ENCODE assay signal across 7 mouse cellular contexts in genomic region chr11:98963191-98964021, GRCm38 (mm10). TPM values are rescaled to one million over a fixed set of nuclear protein-coding genes. Genes with fewer than 3 reads are reported as not detected.
DNase-seq lines count a peak whose midpoint lies in the region; ATAC-seq and TF ChIP-seq lines count a peak whose summit lies in the region.

No protein-coding gene starts in this region.

- intact Hi-C loops in heart, postnatal 36 days (cut with DNase I) = loop anchor here (1.0 kb wide), 1 partner anchor 21 kb away; no protein-coding TSS in a partner anchor

- H3K27ac ChIP-seq in ES-E14 (ENCODE audit: insufficient read depth, low read depth, low read length, poor library complexity, severe bottlenecking) = peak overlapping the region; percentile 86
- peak overlapping the region; percentile 74 for H3K27ac ChIP-seq in forebrain, embryonic 13.5 days
- peak overlapping the region; percentile 89 for H3K27ac ChIP-seq in limb, embryonic 10.5 days
- H3K27ac ChIP-seq in midbrain, embryonic 11.5 days (ENCODE audit: low read depth, low read length) = no peak overlapping the region
- H3K27ac ChIP-seq in stomach, embryonic 15.5 days = peak overlapping the region; percentile 93

- peak overlapping the region; percentile 70 to 74 for H3K4me3 ChIP-seq in ES-E14 (ENCODE audit: insufficient read depth in 1 of 2, low read depth in 1 of 2, low read length in 2 of 2, poor library complexity in 1 of 2, severe bottlenecking in 1 of 2)
- H3K4me3 ChIP-seq in forebrain, embryonic 13.5 days = peak overlapping the region; percentile 66
- peak overlapping the region; percentile 80 for H3K4me3 ChIP-seq in limb, embryonic 10.5 days
- peak overlapping the region; percentile 26 for H3K4me3 ChIP-seq in midbrain, embryonic 11.5 days (ENCODE audit: low read depth, low read length)
- H3K4me3 ChIP-seq in stomach, embryonic 15.5 days (replicated peaks) = peak overlapping the region; percentile 78

- H3K36me3 ChIP-seq in ES-E14 (ENCODE audit: control insufficient read depth, insufficient read depth, low read length, poor library complexity, severe bottlenecking) = peaks cover 19% of the 10 kb centered on the region
- H3K36me3 ChIP-seq in forebrain, embryonic 13.5 days (ENCODE audit: poor library complexity, severe bottlenecking) = no peaks in the 10 kb centered on the region
- H3K36me3 ChIP-seq in limb, embryonic 10.5 days = peaks cover 30% of the 10 kb centered on the region
- no peaks in the 10 kb centered on the region for H3K36me3 ChIP-seq in midbrain, embryonic 11.5 days (ENCODE audit: control insufficient read depth, insufficient read depth, low read length)
- peaks cover 8% of the 10 kb centered on the region; the same call in 1 of the 2 replicates for H3K36me3 ChIP-seq in stomach, embryonic 15.5 days

- in situ Hi-C loops in ES-E14 (cut with MboI; ENCODE audit: low sequenced_read_pairs in 2 of 2, unreplicated experiment in 2 of 2) = no loop called here

- DNase-seq in ES-E14 (ENCODE audit: low read depth, low spot score) = no peak
- peak; percentile 82 for DNase-seq in adrenal gland, adult 8-10 months
- DNase-seq in heart, postnatal 36 days = peak; percentile 87 to 88
- DNase-seq in limb, embryonic 10.5 days (ENCODE audit: low spot score) = peak; percentile 78
- peak; percentile 93 for DNase-seq in midbrain, embryonic 11.5 days (ENCODE audit: low spot score, missing footprints)

- peak overlapping the region; percentile 52 for H3K9ac ChIP-seq in ES-E14 (ENCODE audit: insufficient read depth, low read depth, low read length, poor library complexity, severe bottlenecking)
- H3K9ac ChIP-seq in forebrain, embryonic 13.5 days = peak overlapping the region; percentile 65
- peak overlapping the region; percentile 56 for H3K9ac ChIP-seq in midbrain, embryonic 11.5 days (ENCODE audit: low read length)
- H3K9ac ChIP-seq in stomach, embryonic 15.5 days = peak overlapping the region; percentile 29; the same call in 1 of the 2 replicates

- H3K9me3 ChIP-seq in ES-E14 (ENCODE audit: control insufficient read depth, insufficient read depth, low read depth, low read length) = no peaks in the 10 kb centered on the region
- no peaks in the 10 kb centered on the region for H3K9me3 ChIP-seq in forebrain, embryonic 13.5 days (replicated peaks)
- no peaks in the 10 kb centered on the region for H3K9me3 ChIP-seq in limb, embryonic 10.5 days (replicated peaks)
- no peaks in the 10 kb centered on the region for H3K9me3 ChIP-seq in midbrain, embryonic 11.5 days (ENCODE audit: control insufficient read depth, low read length)
- no peaks in the 10 kb centered on the region for H3K9me3 ChIP-seq in stomach, embryonic 15.5 days

- H3K4me1 ChIP-seq in ES-E14 (ENCODE audit: control insufficient read depth in 2 of 2, insufficient read depth in 2 of 2, low read length in 2 of 2, poor library complexity in 1 of 2) = peaks cover 20 to 32% of the 10 kb centered on the region in 2 experiments
- H3K4me1 ChIP-seq in forebrain, embryonic 13.5 days = peaks cover 95% of the 10 kb centered on the region
- H3K4me1 ChIP-seq in limb, embryonic 10.5 days = peaks cover 98% of the 10 kb centered on the region
- peaks cover 90% of the 10 kb centered on the region for H3K4me1 ChIP-seq in midbrain, embryonic 11.5 days (ENCODE audit: control insufficient read depth, insufficient read depth, low read length)
- H3K4me1 ChIP-seq in stomach, embryonic 15.5 days = peaks cover 87% of the 10 kb centered on the region

- H3K27me3 ChIP-seq in forebrain, embryonic 13.5 days = peaks cover 27% of the 10 kb centered on the region
- no peaks in the 10 kb centered on the region for H3K27me3 ChIP-seq in limb, embryonic 10.5 days (ENCODE audit: low read depth, poor library complexity, severe bottlenecking)
- peaks cover 26% of the 10 kb centered on the region for H3K27me3 ChIP-seq in midbrain, embryonic 11.5 days (ENCODE audit: control insufficient read depth, insufficient read depth, low read length)
- H3K27me3 ChIP-seq in stomach, embryonic 15.5 days (replicated peaks) = no peaks in the 10 kb centered on the region

- ATAC-seq in forebrain, embryonic 13.5 days = peak; percentile 56
- ATAC-seq in midbrain, embryonic 11.5 days (ENCODE audit: low FRiP score) = 0 out of 2 replicates have a peak, but pooled peaks have one; percentile 19
- peak; percentile 79 for ATAC-seq in stomach, embryonic 15.5 days (ENCODE audit: insufficient read depth, low FRiP score, low read depth)

- WGBS in forebrain, embryonic 13.5 days = 1% methylated on average over 32 of the region's 32 CpGs
- under 1% methylated on average over 32 of the region's 32 CpGs for WGBS in limb, embryonic 10.5 days
- WGBS in midbrain, embryonic 11.5 days = 0% methylated on average over 32 of the region's 32 CpGs
- WGBS in stomach, embryonic 15.5 days = under 1% methylated on average over 32 of the region's 32 CpGs

- peak overlapping the region; percentile 93 for H3K4me2 ChIP-seq in forebrain, embryonic 13.5 days
- H3K4me2 ChIP-seq in midbrain, embryonic 11.5 days = peak overlapping the region; percentile 67
- H3K4me2 ChIP-seq in stomach, embryonic 15.5 days = peak overlapping the region; percentile 99

TF ChIP-seq in ES-E14, 5 proteins besides CTCF, POLR2A, EP300 and RAD21:
- TF ChIP-seq MAFK (IDR thresholded peaks at IDR 0.05; ENCODE audit: insufficient read depth, low read depth, low read length) (no peak), HCFC1 (IDR thresholded peaks at IDR 0.05; ENCODE audit: borderline replicate concordance, insufficient read depth, low read length) (no peak), CHD2 (IDR thresholded peaks at IDR 0.05; ENCODE audit: low read depth, low read length) (no peak), ZNF384 (IDR thresholded peaks at IDR 0.05; ENCODE audit: low read depth, low read length) (no peak), ZC3H11A (IDR thresholded peaks at IDR 0.05; ENCODE audit: borderline replicate concordance, low read depth, low read length) (no peak)

RNA-seq across cellular contexts. Expression of gene Gjd3, which starts 19.4 kb away (rescaled TPM):
- total RNA-seq in ES-E14 (2012; rRNA removed) = 0.27 and 1.7 TPM in 2 replicates
- not detected for total RNA-seq in adrenal gland, adult 8-10 months (2022)
- 0.21 TPM in 1 of 2 replicates, not detected in the other for polyA plus RNA-seq in forebrain, embryonic 13.5 days (2015; fragmentation: Nextera tagmentation; extraction: Ambion mirVana)
- under 1 TPM; 0.33 to 0.36 TPM for total RNA-seq in heart, postnatal 36 days (2021)
- polyA plus RNA-seq in limb, embryonic 10.5 days (2016; fragmentation: Nextera tagmentation; extraction: Ambion mirVana) = 0.24 and 0.29 TPM in 2 replicates
- polyA plus RNA-seq in midbrain, embryonic 11.5 days (2014; fragmentation: Nextera tagmentation; extraction: Ambion mirVana) = not detected in 2 replicates
- 0.42 and 0.43 TPM in 2 replicates for polyA plus RNA-seq in stomach, embryonic 15.5 days (2015; fragmentation: Nextera tagmentation; extraction: Ambion mirVana)

RNA-seq across cellular contexts. Expression of gene Rara, which starts 35.8 kb away (rescaled TPM):
- 25.8 and 30.1 TPM in 2 replicates for total RNA-seq in ES-E14 (2012; rRNA removed)
- total RNA-seq in adrenal gland, adult 8-10 months (2022) = 10 to 100 TPM; 21.3 to 36.8 (median 30.8) TPM
- polyA plus RNA-seq in forebrain, embryonic 13.5 days (2015; fragmentation: Nextera tagmentation; extraction: Ambion mirVana) = 8.7 and 10.2 TPM in 2 replicates
- total RNA-seq in heart, postnatal 36 days (2021) = 10 to 100 TPM; 10.5 to 13.6 TPM
- 38.4 and 43.7 TPM in 2 replicates for polyA plus RNA-seq in limb, embryonic 10.5 days (2016; fragmentation: Nextera tagmentation; extraction: Ambion mirVana)
- 13.2 and 14.8 TPM in 2 replicates for polyA plus RNA-seq in midbrain, embryonic 11.5 days (2014; fragmentation: Nextera tagmentation; extraction: Ambion mirVana)
- 34.0 and 41.0 TPM in 2 replicates for polyA plus RNA-seq in stomach, embryonic 15.5 days (2015; fragmentation: Nextera tagmentation; extraction: Ambion mirVana)

RNA-seq across cellular contexts. Expression of gene Cdc6, which starts 55.8 kb away (rescaled TPM):
- total RNA-seq in ES-E14 (2012; rRNA removed) = 32.7 and 51.3 TPM in 2 replicates
- under 1 TPM; 0.20 to 0.95 (median 0.72) TPM for total RNA-seq in adrenal gland, adult 8-10 months (2022)
- 23.0 and 26.9 TPM in 2 replicates for polyA plus RNA-seq in forebrain, embryonic 13.5 days (2015; fragmentation: Nextera tagmentation; extraction: Ambion mirVana)
- total RNA-seq in heart, postnatal 36 days (2021) = under 1 TPM; 0.14 to 0.49 TPM
- 69.9 and 79.5 TPM in 2 replicates for polyA plus RNA-seq in limb, embryonic 10.5 days (2016; fragmentation: Nextera tagmentation; extraction: Ambion mirVana)
- 44.3 and 45.0 TPM in 2 replicates for polyA plus RNA-seq in midbrain, embryonic 11.5 days (2014; fragmentation: Nextera tagmentation; extraction: Ambion mirVana)
- polyA plus RNA-seq in stomach, embryonic 15.5 days (2015; fragmentation: Nextera tagmentation; extraction: Ambion mirVana) = 28.8 and 30.3 TPM in 2 replicates

Comparison
In these comparisons a context has a peak if more than half of its experiments do, and no peak if none do; other contexts are left out.
1. H3K4me3 ChIP-seq: peak in every context shown above with its lines; median percentile 80 in limb, embryonic 10.5 days; 78 in stomach, embryonic 15.5 days; 72 in ES-E14; 66 in forebrain, embryonic 13.5 days; 26 in midbrain, embryonic 11.5 days.
2. ATAC-seq: peak in every context shown above with its lines; median percentile 79 in stomach, embryonic 15.5 days; 56 in forebrain, embryonic 13.5 days; 19 in midbrain, embryonic 11.5 days.